ENCODE assay signal across 29 mouse cellular contexts in the genomic region with DNA sequence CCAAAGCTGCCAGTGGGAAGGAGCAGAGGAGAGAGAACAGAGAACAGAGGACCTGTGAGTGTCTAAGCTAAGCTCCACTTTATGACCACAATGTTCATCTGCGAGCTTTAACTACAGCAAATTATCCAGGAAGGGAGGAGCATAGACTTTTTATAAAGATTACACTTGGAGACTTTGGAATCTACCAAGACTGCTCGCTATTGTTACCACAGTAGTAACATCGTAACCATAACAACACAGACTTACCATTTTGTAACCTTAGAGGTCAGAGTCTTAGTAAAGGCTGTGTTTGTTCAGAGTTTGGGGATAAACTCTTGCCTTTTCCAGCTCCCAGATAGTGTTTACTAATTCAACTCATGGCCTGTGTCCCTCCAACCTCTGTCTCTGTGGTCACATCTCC.
DNase-seq lines count a peak whose midpoint lies in the region; ATAC-seq and TF ChIP-seq lines count a peak whose summit lies in the region.
"Had no signal": no experiment of that assay in that cellular context is flagged by ENCODE, and none has a peak within 500 bp of the region (broad histone marks: within the 10 kb centered on the region; RNA-seq: fewer than 3 reads in every experiment).

No protein-coding gene starts in this region.

- no peaks in the 10 kb centered on the region; the same call in 1 of the 2 replicates for H3K4me1 ChIP-seq in testis, adult 2 months (ENCODE audit: control insufficient read depth, insufficient read depth, low read length)
- peaks cover 7% of the 10 kb centered on the region; the same call in 1 of the 2 replicates for H3K4me1 ChIP-seq in intestine, postnatal 0 days (replicated peaks; ENCODE audit: control insufficient read depth, insufficient read depth, low read length)
- H3K4me1 ChIP-seq: forebrain, embryonic 13.5 days had no signal

- no peak overlapping the region; the same call in 1 of the 2 replicates for H3K27ac ChIP-seq in testis, adult 2 months (ENCODE audit: control insufficient read depth, insufficient read depth, low read depth, low read length)
- peak overlapping the region; percentile 5 for H3K27ac ChIP-seq in intestine, postnatal 0 days (ENCODE audit: low read depth, low read length)
- H3K27ac ChIP-seq: embryonic facial prominence, embryonic 10.5 days; embryonic facial prominence, embryonic 13.5 days; forebrain, embryonic 13.5 days; heart, embryonic 15.5 days; hindbrain, embryonic 10.5 days; hindbrain, embryonic 13.5 days had no signal

- H3K9ac ChIP-seq in intestine, postnatal 0 days (ENCODE audit: low read depth, low read length), result no peak overlapping the region
- H3K9ac ChIP-seq: embryonic facial prominence, embryonic 13.5 days; forebrain, embryonic 13.5 days; heart, embryonic 12.5 days; heart, embryonic 15.5 days; hindbrain, embryonic 13.5 days had no signal

- TF ChIP-seq POLR2A in testis, adult 2 months (IDR thresholded peaks at IDR 0.05; ENCODE audit: control insufficient read depth, low read depth, low read length), result no peak

- peak overlapping the region; percentile 60 for H3K4me3 ChIP-seq in testis, adult 2 months (ENCODE audit: control insufficient read depth, low read depth, low read length)
- no peak overlapping the region for H3K4me3 ChIP-seq in intestine, postnatal 0 days (ENCODE audit: low read depth, low read length)
- H3K4me3 ChIP-seq: embryonic facial prominence, embryonic 10.5 days; embryonic facial prominence, embryonic 13.5 days; erythroblast, embryonic 14.5 days; forebrain, embryonic 13.5 days; heart, embryonic 12.5 days; heart, embryonic 15.5 days; hindbrain, embryonic 10.5 days; hindbrain, embryonic 13.5 days had no signal

- ATAC-seq in frontal cortex, adult (ENCODE audit: low TSS enrichment), result 0 out of 2 replicates have a peak, but pooled peaks have one; percentile 25
- peak; percentile 92 for ATAC-seq in intestine, postnatal 0 days
- ATAC-seq: activated CD4-positive, CD25-positive, alpha-beta regulatory T cell, adult 4 months; CD4-positive, CD25-positive, alpha-beta regulatory T cell, adult 4 months; forebrain, embryonic 13.5 days; forebrain, embryonic 16.5 days; hindbrain, embryonic 16.5 days had no signal

- no peak overlapping the region for H3K4me2 ChIP-seq in intestine, postnatal 0 days (replicated peaks; ENCODE audit: low read depth)
- H3K4me2 ChIP-seq: embryonic facial prominence, embryonic 13.5 days; forebrain, embryonic 13.5 days; heart, embryonic 12.5 days; heart, embryonic 15.5 days; hindbrain, embryonic 13.5 days had no signal

- H3K36me3 ChIP-seq in testis, adult 2 months (ENCODE audit: control insufficient read depth, insufficient read depth, low read length), result no peaks in the 10 kb centered on the region
- H3K36me3 ChIP-seq in intestine, postnatal 0 days (ENCODE audit: control insufficient read depth, insufficient read depth), result no peaks in the 10 kb centered on the region
- H3K36me3 ChIP-seq: embryonic facial prominence, embryonic 10.5 days; embryonic facial prominence, embryonic 13.5 days; heart, embryonic 12.5 days; heart, embryonic 15.5 days; hindbrain, embryonic 10.5 days; hindbrain, embryonic 13.5 days had no signal

- no peaks in the 10 kb centered on the region for H3K9me3 ChIP-seq in intestine, postnatal 0 days (ENCODE audit: control insufficient read depth)
- H3K9me3 ChIP-seq: embryonic facial prominence, embryonic 10.5 days; embryonic facial prominence, embryonic 13.5 days; forebrain, embryonic 13.5 days; heart, embryonic 12.5 days; heart, embryonic 15.5 days; hindbrain, embryonic 10.5 days; hindbrain, embryonic 13.5 days had no signal

- H3K27me3 ChIP-seq in testis, adult 2 months (ENCODE audit: control insufficient read depth, insufficient read depth, low read length), result no peaks in the 10 kb centered on the region
- H3K27me3 ChIP-seq in intestine, postnatal 0 days (replicated peaks; ENCODE audit: control insufficient read depth, insufficient read depth, low read length), result no peaks in the 10 kb centered on the region
- H3K27me3 ChIP-seq: embryonic facial prominence, embryonic 13.5 days; heart, embryonic 12.5 days; heart, embryonic 15.5 days had no signal

- 38% methylated on average over 3 of the region's 3 CpGs for WGBS in intestine, postnatal 0 days

- no peak for DNase-seq in frontal cortex, postnatal 25 days (ENCODE audit: low spot score in 2 of 2)
- no peak for DNase-seq in testis, postnatal 14 days (ENCODE audit: low spot score)
- peak; percentile 13 for DNase-seq in yolk sac, embryonic 10.5 days (ENCODE audit: low spot score)
- no peak for DNase-seq in adrenal gland, postnatal 10 days
- DNase-seq in spleen, postnatal 14 days (ENCODE audit: low spot score in 2 of 2), result no peak
- DNase-seq: adrenal gland, adult 8-10 months; adrenal gland, postnatal 36 days; cerebellum, adult 18-20 months; cerebellum, adult 9-10 months; cerebellum, postnatal 14 days; gastrocnemius, postnatal 10 days; gastrocnemius, postnatal 36 days; heart, postnatal 10 days; heart, postnatal 36 days had no signal

- TF ChIP-seq CTCF in testis, adult 2 months (IDR thresholded peaks at IDR 0.05; ENCODE audit: control insufficient read depth, insufficient read depth, insufficient replicate concordance, low read depth, low read length), result no peak
- TF ChIP-seq CTCF in intestine, postnatal 0 days (IDR thresholded peaks at IDR 0.05; ENCODE audit: low read depth), result no peak
